Mouse (Mus musculus): Measurements from ENCODE around the gene Gm15128.
"Not testable (repeated sequence)": the region's sequence is repeated elsewhere in the genome, so short reads cannot be mapped to it uniquely, and the experiment has no call there.

Gm15128 gene

DNA sequence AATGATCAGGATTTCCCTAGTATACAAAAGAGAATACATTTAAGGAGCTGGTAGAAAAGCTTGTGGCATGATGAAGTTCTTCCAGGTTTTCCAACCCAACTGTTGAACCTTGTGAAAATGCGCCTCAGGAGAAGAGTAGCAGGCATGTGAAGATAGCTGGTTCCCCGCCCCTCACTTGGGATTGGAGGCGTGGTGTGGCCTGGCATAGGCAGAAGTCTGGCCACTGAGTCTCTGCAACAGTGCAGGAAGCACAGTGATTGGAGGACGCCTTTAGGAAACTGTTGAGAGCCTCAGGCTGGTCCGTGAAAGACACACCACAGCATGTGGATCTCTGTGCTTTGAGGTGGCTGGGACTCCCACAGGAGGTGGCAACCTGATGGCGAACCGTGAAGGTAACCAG is at the start of gene Gm15128:
Gm15128 (plus strand) TSS at position 301 of the 400 bp plus-strand sequence.
- not testable (repeated sequence) for DNase-seq (ENCODE audit: low read depth, low spot score)

Data from 3T3-L1 (cell line).